Mouse (Mus musculus) cerebellum, adult 2 months (tissue): ENCODE results near the gene Fuk.

Experiments
- CTCF ChIP-seq: fragments of 200-500 bp; IDR thresholded peaks from 2 replicates; pipeline ENCODE4 v1.5.1; 2011; ENCODE audit warnings: low read depth, mild to moderate bottlenecking, control low read depth, low read length, moderate library complexity, borderline replicate concordance; ENCODE audit not compliant: insufficient read depth
- POLR2A ChIP-seq: fragments of 200-500 bp; IDR thresholded peaks from 2 replicates; pipeline ENCODE4 v1.6.1; 2011; ENCODE audit warnings: low read length, control low read depth, borderline replicate concordance; ENCODE audit not compliant: insufficient read depth

DNA sequence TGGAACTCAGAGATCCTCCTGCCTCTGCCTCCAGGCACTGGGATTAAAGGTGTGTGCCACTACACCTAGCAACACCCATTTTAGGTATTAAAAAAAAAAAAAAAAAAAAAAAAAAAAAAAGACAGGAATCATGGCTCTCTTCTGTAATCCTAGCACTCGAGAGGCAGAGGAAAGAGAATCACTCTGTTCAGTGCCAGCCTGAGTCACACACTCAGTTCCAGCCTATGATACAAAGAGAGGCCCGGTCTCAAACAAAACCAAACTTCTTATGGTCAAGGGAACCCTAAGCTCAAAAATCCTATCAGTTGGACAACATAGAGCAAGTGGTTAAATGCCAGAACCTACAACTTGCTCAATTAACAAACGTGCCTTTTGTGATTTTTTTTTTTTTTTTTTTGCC lies 57.3 kb downstream of the Fuk start:
- TF ChIP-seq CTCF, result no peak
- no peak for TF ChIP-seq POLR2A
